Mouse (Mus musculus) embryonic fibroblast, embryonic 13.5 days (primary cell): ENCODE results near the gene Col9a2.

Experiments used
- CTCF ChIP-seq: IDR thresholded peaks from 2 replicates; pipeline ENCODE4 v1.5.1; 2011; ENCODE audit warnings: mild to moderate bottlenecking, control low read depth, low read length, moderate library complexity, borderline replicate concordance; ENCODE audit not compliant: insufficient read depth
- POLR2A ChIP-seq: IDR thresholded peaks from 2 replicates; pipeline ENCODE4 v1.6.1; 2011; ENCODE audit warnings: low read depth, mild to moderate bottlenecking, control low read depth, low read length, moderate library complexity

DNA sequence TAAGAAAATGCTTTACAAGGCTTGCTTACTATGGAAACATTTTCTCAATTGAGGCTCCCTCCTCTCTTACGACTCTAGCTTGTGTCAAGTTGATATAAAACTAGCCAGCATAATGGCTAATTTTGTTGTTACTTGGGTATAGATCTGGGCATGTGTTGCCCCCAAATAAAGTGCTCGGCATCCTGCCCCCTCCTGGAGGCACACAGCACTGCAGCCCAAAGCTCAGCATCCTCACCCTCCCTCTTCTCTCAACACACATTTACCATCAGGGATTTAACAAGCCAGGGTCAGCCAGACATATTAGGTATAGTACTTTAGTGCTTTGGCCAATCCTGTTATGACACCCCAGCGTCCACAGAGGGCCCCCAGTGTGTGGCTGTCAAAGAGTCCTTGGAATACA is 17.2 kb downstream of the Col9a2 start:
- TF ChIP-seq POLR2A (no peak), CTCF (peak; percentile 32; the same call in 1 of the 2 replicates)
